Mouse (Mus musculus) brain, adult 2 months (tissue): ENCODE measurements around the gene Zfp949.
"Not testable (repeated sequence)": the region's sequence is repeated elsewhere in the genome, so short reads cannot be mapped to it uniquely, and the experiment has no call there.

Experiments used
- DNase-seq: peaks from one replicate; pipeline ENCODE4 v3.0.0; 2011; ENCODE audit warnings: low read depth, low spot score

The Zfp949 gene

GRCm38 (mm10) chr9:88539546-88540224, 8.1 kb upstream of the Zfp949 start:
- DNase-seq = no peak

GRCm38 (mm10) chr9:88542816-88543215, 5.0 kb upstream of the Zfp949 start:
- DNase-seq = peak; percentile 63

GRCm38 (mm10) chr9:88545534-88545933, 2.3 kb upstream of the Zfp949 start:
- peak; percentile 36 for DNase-seq

- peak; percentile 85 for DNase-seq
Measured at GRCm38 (mm10) chr9:88546166-88546565, 1.7 kb upstream of the Zfp949 start.

GRCm38 (mm10) chr9:88546657-88547056, 1.2 kb upstream of the Zfp949 start:
- DNase-seq = no peak

- DNase-seq = peak; percentile 87
Measured at GRCm38 (mm10) chr9:88547270-88547669, 550 bp upstream of the Zfp949 start.

GRCm38 (mm10) chr9:88548614-88548945, 760 bp downstream of the Zfp949 start:
- DNase-seq = no peak

GRCm38 (mm10) chr9:88553071-88553470, 5.3 kb downstream of the Zfp949 start:
- no peak for DNase-seq

- DNase-seq = peak; percentile 44
Measured at GRCm38 (mm10) chr9:88558146-88558545, 10.3 kb downstream of the Zfp949 start.

- DNase-seq = peak; percentile 34
Measured at GRCm38 (mm10) chr9:88561476-88561875, 13.7 kb downstream of the Zfp949 start.

- DNase-seq = not testable (repeated sequence)
Measured at GRCm38 (mm10) chr9:88570471-88570870, 22.7 kb downstream of the Zfp949 start.

GRCm38 (mm10) chr9:88580591-88580990, 32.8 kb downstream of the Zfp949 start, which contains the start of gene Trim43a:
TSS of gene Trim43a (plus strand) at chr9:88580891.
- DNase-seq = not testable (repeated sequence)

GRCm38 (mm10) chr9:88593708-88594107, 45.9 kb downstream of the Zfp949 start:
- not testable (repeated sequence) for DNase-seq

GRCm38 (mm10) chr9:88599206-88600162, 51.7 kb downstream of the Zfp949 start:
- peak; percentile 93 for DNase-seq
